Mouse (Mus musculus) urinary bladder, postnatal 36 days (tissue): Measurements from ENCODE around the gene Dlx6.

Source experiments
- DNase-seq, 2 experiments: peaks; one replicate each; pipeline ENCODE4 v3.0.0; 2022; ENCODE audit warnings: low spot score in 2 of 2, mixed read lengths in 1 of 2

Dlx6 gene

GRCm38 (mm10) chr6:6859950-6860410 is 3.2 kb upstream of the Dlx6 start:
- no peak for DNase-seq

- no peak for DNase-seq
Measured at GRCm38 (mm10) chr6:6860411-6861085, 2.6 kb upstream of the Dlx6 start.

GRCm38 (mm10) chr6:6861086-6861797 is 1.9 kb upstream of the Dlx6 start:
- DNase-seq: no peak

GRCm38 (mm10) chr6:6861798-6862428 is 1.2 kb upstream of the Dlx6 start:
- DNase-seq: no peak

GRCm38 (mm10) chr6:6862611-6863010 is 523 bp upstream of the Dlx6 start:
- no peak for DNase-seq

- DNase-seq: no peak
Measured at GRCm38 (mm10) chr6:6863955-6864354, 821 bp downstream of the Dlx6 start.

GRCm38 (mm10) chr6:6864441-6865440 is 1.6 kb downstream of the Dlx6 start:
- no peak for DNase-seq

GRCm38 (mm10) chr6:6867031-6867430 is 3.9 kb downstream of the Dlx6 start:
- no peak for DNase-seq

GRCm38 (mm10) chr6:6869041-6869685 is 6.0 kb downstream of the Dlx6 start:
- DNase-seq: no peak

- no peak for DNase-seq
Measured at GRCm38 (mm10) chr6:6869961-6870800, 7.0 kb downstream of the Dlx6 start.

GRCm38 (mm10) chr6:6870876-6871420 is 7.8 kb downstream of the Dlx6 start:
- no peak for DNase-seq

- DNase-seq: no peak
Measured at GRCm38 (mm10) chr6:6871692-6872091, 8.6 kb downstream of the Dlx6 start.

GRCm38 (mm10) chr6:6872873-6873272 is 9.7 kb downstream of the Dlx6 start:
- DNase-seq: no peak

- no peak for DNase-seq
Measured at GRCm38 (mm10) chr6:6873476-6874072, 10.4 kb downstream of the Dlx6 start.

- DNase-seq: no peak
Measured at GRCm38 (mm10) chr6:6874073-6874771, 11.1 kb downstream of the Dlx6 start.

- no peak for DNase-seq
Measured at GRCm38 (mm10) chr6:6875136-6875535, 12.0 kb downstream of the Dlx6 start.

GRCm38 (mm10) chr6:6875676-6876075 is 12.5 kb downstream of the Dlx6 start:
- no peak for DNase-seq

- DNase-seq: no peak
Measured at GRCm38 (mm10) chr6:6876231-6876630, 13.1 kb downstream of the Dlx6 start.

GRCm38 (mm10) chr6:6876731-6877130 is 13.6 kb downstream of the Dlx6 start:
- DNase-seq: no peak
